ENCODE assay signal across 11 mouse cellular contexts in the genomic region with DNA sequence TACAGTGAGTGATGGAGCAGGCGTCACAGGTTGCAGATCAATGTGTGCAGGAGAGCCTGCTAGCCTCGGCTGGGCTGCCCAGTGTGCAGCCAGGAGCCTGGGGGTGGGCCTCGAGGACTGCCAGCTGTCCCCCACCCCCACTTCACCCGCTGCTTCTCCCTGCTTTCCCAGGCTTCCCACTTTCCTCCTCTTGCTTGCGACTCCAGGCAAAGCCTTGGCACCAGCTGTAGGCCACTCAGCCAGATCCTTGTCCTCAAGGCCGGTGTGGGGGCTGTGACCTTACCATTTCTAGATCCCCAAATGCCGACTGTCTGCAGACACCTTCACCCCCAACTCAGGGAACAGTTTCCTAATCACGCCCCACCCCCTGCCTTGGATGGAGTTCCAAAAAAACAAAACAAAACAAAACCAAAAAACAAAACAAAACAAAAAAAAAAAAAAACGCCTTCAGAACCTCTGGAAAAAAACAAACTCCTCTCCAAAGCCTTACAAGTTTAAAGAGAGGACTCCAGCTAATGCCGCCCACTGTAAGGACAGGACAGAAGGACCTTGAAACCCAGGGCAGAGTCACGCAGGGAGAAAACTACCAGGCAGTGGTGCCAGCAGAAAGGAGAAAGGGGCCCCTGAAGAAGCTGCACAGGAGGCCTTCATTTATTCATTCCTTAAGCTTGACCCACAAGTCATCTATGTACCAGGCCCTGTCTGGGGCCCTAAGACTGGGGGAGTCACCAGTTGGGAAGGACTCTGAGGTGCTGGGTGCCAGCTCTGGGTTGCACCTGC. TPM values are rescaled to one million over a fixed set of nuclear protein-coding genes. Genes with fewer than 3 reads are reported as not detected.
DNase-seq lines count a peak whose midpoint lies in the region; ATAC-seq lines count a peak whose summit lies in the region.
"Had no signal": no experiment of that assay in that cellular context is flagged by ENCODE, and none has a peak within 500 bp of the region (broad histone marks: within the 10 kb centered on the region; RNA-seq: fewer than 3 reads in every experiment).

No protein-coding gene starts in this region.

- peak overlapping the region; percentile 69 for H3K4me2 ChIP-seq in heart, embryonic 13.5 days
- H3K4me2 ChIP-seq in forebrain, embryonic 14.5 days (ENCODE audit: low read length), result peak overlapping the region; percentile 83
- H3K4me2 ChIP-seq in midbrain, embryonic 12.5 days (replicated peaks), result peak overlapping the region; percentile 68

- H3K27me3 ChIP-seq in heart, embryonic 13.5 days (replicated peaks), result peaks cover 96% of the 10 kb centered on the region
- peaks cover 68% of the 10 kb centered on the region for H3K27me3 ChIP-seq in forebrain, embryonic 14.5 days (replicated peaks; ENCODE audit: control insufficient read depth, insufficient read depth, low read length)
- H3K27me3 ChIP-seq in midbrain, embryonic 12.5 days, result peaks cover 88% of the 10 kb centered on the region

- H3K9ac ChIP-seq in heart, embryonic 13.5 days, result no peak overlapping the region
- H3K9ac ChIP-seq in forebrain, embryonic 14.5 days (ENCODE audit: low read length), result no peak overlapping the region
- no peak overlapping the region for H3K9ac ChIP-seq in midbrain, embryonic 12.5 days (replicated peaks)

- no peaks in the 10 kb centered on the region for H3K9me3 ChIP-seq in heart, embryonic 13.5 days
- no peaks in the 10 kb centered on the region for H3K9me3 ChIP-seq in forebrain, embryonic 14.5 days (replicated peaks; ENCODE audit: control insufficient read depth, low read length)
- peaks cover 2% of the 10 kb centered on the region; the same call in 1 of the 2 replicates for H3K9me3 ChIP-seq in midbrain, embryonic 12.5 days

- no peak overlapping the region for H3K27ac ChIP-seq in heart, embryonic 13.5 days (replicated peaks)
- H3K27ac ChIP-seq in forebrain, embryonic 14.5 days (ENCODE audit: low read depth, low read length), result no peak overlapping the region
- no peak overlapping the region for H3K27ac ChIP-seq in midbrain, embryonic 12.5 days (replicated peaks)

- H3K4me3 ChIP-seq in heart, embryonic 13.5 days, result peak overlapping the region; percentile 48; the same call in 1 of the 2 replicates
- peak overlapping the region; percentile 44 for H3K4me3 ChIP-seq in forebrain, embryonic 14.5 days (ENCODE audit: low read depth, low read length)
- H3K4me3 ChIP-seq in midbrain, embryonic 12.5 days, result peak overlapping the region; percentile 47

- intact Hi-C loops in heart, postnatal 25 days (cut with DNase I), result loop anchor here (10.0 kb wide), 1 partner anchor 244 kb away; no protein-coding TSS in a partner anchor

- H3K36me3 ChIP-seq in heart, embryonic 13.5 days, result no peaks in the 10 kb centered on the region
- H3K36me3 ChIP-seq in forebrain, embryonic 14.5 days (ENCODE audit: control insufficient read depth, insufficient read depth, low read length), result no peaks in the 10 kb centered on the region
- no peaks in the 10 kb centered on the region for H3K36me3 ChIP-seq in midbrain, embryonic 12.5 days

- 8% methylated on average over 11 of the region's 11 CpGs for WGBS in heart, embryonic 13.5 days
- WGBS in forebrain, embryonic 14.5 days, result 17% methylated on average over 11 of the region's 11 CpGs
- 17% methylated on average over 11 of the region's 11 CpGs for WGBS in midbrain, embryonic 12.5 days

- ATAC-seq in heart, embryonic 13.5 days (ENCODE audit: extremely low read depth, insufficient number of reproducible peaks, low FRiP score, low TSS enrichment), result no peak
- ATAC-seq in forebrain, embryonic 14.5 days, result no peak
- ATAC-seq in midbrain, embryonic 12.5 days (ENCODE audit: low FRiP score, low read depth), result no peak
- ATAC-seq: activated CD4-positive, CD25-positive, alpha-beta regulatory T cell, adult 4 months had no signal

- no peak for DNase-seq in heart, postnatal 25 days (ENCODE audit: low spot score)
- peak; percentile 85 for DNase-seq in adrenal gland, adult 2 months
- DNase-seq in forebrain, embryonic 14.5 days (ENCODE audit: low spot score), result no peak
- no peak for DNase-seq in T-cell, adult 2 months (ENCODE audit: low spot score)
- DNase-seq in retina, embryonic 14.5 days (ENCODE audit: low spot score), result no peak
- no peak for DNase-seq in urinary bladder, postnatal 14 days (ENCODE audit: low spot score)

- H3K4me1 ChIP-seq in heart, embryonic 13.5 days, result peaks cover 27% of the 10 kb centered on the region
- H3K4me1 ChIP-seq in forebrain, embryonic 14.5 days (ENCODE audit: control insufficient read depth, insufficient read depth, low read length), result peaks cover 21% of the 10 kb centered on the region
- peaks cover 37% of the 10 kb centered on the region for H3K4me1 ChIP-seq in midbrain, embryonic 12.5 days

RNA-seq across cellular contexts. Expression of a gene that starts 1.0 kb away (rescaled TPM):
- polyA plus RNA-seq in heart, embryonic 13.5 days (2015; fragmentation: Nextera tagmentation; extraction: Ambion mirVana), result 0.07 TPM in 1 of 2 replicates, not detected in the other
- total RNA-seq in heart, postnatal 25 days (2021), result under 1 TPM; 0.14 to 0.26 TPM
- total RNA-seq in adrenal gland, adult 2 months (2021), result 10 to 100 TPM; 52.6 to 54.9 TPM
- polyA plus RNA-seq in adrenal gland, adult 2 months (2012; rRNA removed), result 127 and 132 TPM in 2 replicates
- polyA plus RNA-seq in forebrain, embryonic 14.5 days (2014; fragmentation: Nextera tagmentation; extraction: Ambion mirVana), result 13.5 and 21.9 TPM in 2 replicates
- polyA plus RNA-seq in midbrain, embryonic 12.5 days (2016; fragmentation: Nextera tagmentation; extraction: Ambion mirVana), result 0.63 and 1.1 TPM in 2 replicates
- total RNA-seq: common myeloid progenitor, adult 5-6 weeks had no signal
- polyA plus RNA-seq: activated CD4-positive, CD25-positive, alpha-beta regulatory T cell, adult 4 months had no signal

RNA-seq across cellular contexts. Expression of a gene that starts 26.4 kb away (rescaled TPM):
- polyA plus RNA-seq in heart, embryonic 13.5 days (2015; fragmentation: Nextera tagmentation; extraction: Ambion mirVana), result not detected in 2 replicates
- total RNA-seq in heart, postnatal 25 days (2021), result not detected
- not detected for total RNA-seq in adrenal gland, adult 2 months (2021)
- 0.65 TPM in 1 of 2 replicates, not detected in the other for polyA plus RNA-seq in adrenal gland, adult 2 months (2012; rRNA removed)
- 0.52 TPM in 1 of 2 replicates, not detected in the other for polyA plus RNA-seq in forebrain, embryonic 14.5 days (2014; fragmentation: Nextera tagmentation; extraction: Ambion mirVana)
- polyA plus RNA-seq in midbrain, embryonic 12.5 days (2016; fragmentation: Nextera tagmentation; extraction: Ambion mirVana), result 0.13 and 0.43 TPM in 2 replicates
- total RNA-seq: common myeloid progenitor, adult 5-6 weeks had no signal
- polyA plus RNA-seq: activated CD4-positive, CD25-positive, alpha-beta regulatory T cell, adult 4 months; gonadal fat pad, adult 2 months had no signal

RNA-seq across cellular contexts. Expression of a gene that starts 30.1 kb away (rescaled TPM):
- polyA plus RNA-seq in heart, embryonic 13.5 days (2015; fragmentation: Nextera tagmentation; extraction: Ambion mirVana), result 18.7 and 18.9 TPM in 2 replicates
- 10 to 100 TPM; 20.9 to 25.1 TPM for total RNA-seq in heart, postnatal 25 days (2021)
- total RNA-seq in adrenal gland, adult 2 months (2021), result 1 to 10 TPM; 7.0 to 9.2 TPM
- polyA plus RNA-seq in adrenal gland, adult 2 months (2012; rRNA removed), result 3.5 and 7.0 TPM in 2 replicates
- polyA plus RNA-seq in forebrain, embryonic 14.5 days (2014; fragmentation: Nextera tagmentation; extraction: Ambion mirVana), result 23.1 and 27.8 TPM in 2 replicates
- polyA plus RNA-seq in midbrain, embryonic 12.5 days (2016; fragmentation: Nextera tagmentation; extraction: Ambion mirVana), result 183 and 196 TPM in 2 replicates
- polyA plus RNA-seq: activated CD4-positive, CD25-positive, alpha-beta regulatory T cell, adult 4 months had no signal

RNA-seq across cellular contexts. Expression of a gene that starts 41.9 kb away (rescaled TPM):
- polyA plus RNA-seq in heart, embryonic 13.5 days (2015; fragmentation: Nextera tagmentation; extraction: Ambion mirVana), result 18.7 and 20.9 TPM in 2 replicates
- 10 to 100 TPM in 1 of 2 experiments, 1 to 10 TPM in 1; 7.8 to 10.2 TPM for total RNA-seq in heart, postnatal 25 days (2021)
- 10 to 100 TPM; 13.9 to 16.6 TPM for total RNA-seq in adrenal gland, adult 2 months (2021)
- polyA plus RNA-seq in adrenal gland, adult 2 months (2012; rRNA removed), result 2.3 and 3.5 TPM in 2 replicates
- polyA plus RNA-seq in forebrain, embryonic 14.5 days (2014; fragmentation: Nextera tagmentation; extraction: Ambion mirVana), result 22.9 and 25.2 TPM in 2 replicates
- polyA plus RNA-seq in midbrain, embryonic 12.5 days (2016; fragmentation: Nextera tagmentation; extraction: Ambion mirVana), result 26.5 and 27.1 TPM in 2 replicates

RNA-seq across cellular contexts. Expression of a gene that starts 52.5 kb away (rescaled TPM):
- 6.2 and 8.4 TPM in 2 replicates for polyA plus RNA-seq in heart, embryonic 13.5 days (2015; fragmentation: Nextera tagmentation; extraction: Ambion mirVana)
- not detected for total RNA-seq in heart, postnatal 25 days (2021)
- total RNA-seq in adrenal gland, adult 2 months (2021), result under 1 TPM; 0.52 to 0.72 TPM
- 0.47 TPM in 1 of 2 replicates, not detected in the other for polyA plus RNA-seq in adrenal gland, adult 2 months (2012; rRNA removed)
- 32.8 and 35.9 TPM in 2 replicates for polyA plus RNA-seq in forebrain, embryonic 14.5 days (2014; fragmentation: Nextera tagmentation; extraction: Ambion mirVana)
- polyA plus RNA-seq in midbrain, embryonic 12.5 days (2016; fragmentation: Nextera tagmentation; extraction: Ambion mirVana), result 291 and 335 TPM in 2 replicates
- polyA plus RNA-seq: activated CD4-positive, CD25-positive, alpha-beta regulatory T cell, adult 4 months had no signal
